Mouse (Mus musculus) embryonic facial prominence, embryonic 14.5 days (tissue): ENCODE measurements around the gene Kyat1. TPM values are rescaled to one million over a fixed set of nuclear protein-coding genes. Genes with fewer than 3 reads are reported as not detected.
"Not testable (repeated sequence)": the region's sequence is repeated elsewhere in the genome, so short reads cannot be mapped to it uniquely, and the experiment has no call there.

Experiments
- ATAC-seq: fragments of 200-750 bp; cut with Nextera tagmentation; 2 replicates; pipeline ENCODE4 v1.8.0; 2017; ENCODE audit warnings: low read depth, moderate number of reproducible peaks, moderate TSS enrichment
- DNase-seq: peaks from one replicate; pipeline ENCODE4 v3.0.0-alpha.2; 2015; ENCODE audit warnings: low spot score
- H3K27ac ChIP-seq: fragments of 300-500 bp; sonication (generic); replicated peaks from 2 replicates; pipeline ENCODE4 v1.5.1; 2014; ENCODE audit warnings: low read depth, mild to moderate bottlenecking, low read length, moderate library complexity
- H3K27me3 ChIP-seq: fragments of 300-500 bp; sonication (generic); replicated peaks from 2 replicates; pipeline ENCODE4 v1.6.1; 2014; ENCODE audit warnings: low read length; ENCODE audit not compliant: control insufficient read depth, insufficient read depth
- H3K36me3 ChIP-seq: fragments of 300-500 bp; sonication (generic); 2 replicates; pipeline ENCODE4 v1.6.1; 2014; ENCODE audit warnings: low read length, mixed read lengths; ENCODE audit not compliant: control insufficient read depth, insufficient read depth
- H3K4me1 ChIP-seq: fragments of 300-500 bp; sonication (generic); 2 replicates; pipeline ENCODE4 v1.6.1; 2014; ENCODE audit warnings: antibody characterized with exemption, low read length; ENCODE audit not compliant: control insufficient read depth, insufficient read depth
- H3K4me2 ChIP-seq: fragments of 300-500 bp; sonication (generic); 2 replicates; pipeline ENCODE4 v1.6.1; 2014; ENCODE audit warnings: low read depth, mild to moderate bottlenecking, low read length, moderate library complexity, mixed read lengths
- H3K4me3 ChIP-seq: fragments of 300-500 bp; sonication (generic); 2 replicates; pipeline ENCODE4 v1.5.1; 2014; ENCODE audit warnings: low read depth, mild to moderate bottlenecking, low read length
- H3K9ac ChIP-seq: fragments of 300-500 bp; sonication (generic); 2 replicates; pipeline ENCODE4 v1.6.1; 2014; ENCODE audit warnings: low read depth, mild to moderate bottlenecking, low read length, moderate library complexity, mixed read lengths
- H3K9me3 ChIP-seq: fragments of 300-500 bp; sonication (generic); 2 replicates; pipeline ENCODE4 v1.6.1; 2016; ENCODE audit warnings: low read length; ENCODE audit not compliant: control insufficient read depth
- WGBS: fragments of 180-500 bp; shearing (Covaris S2); extraction: QIAGEN DNeasy Blood & Tissue Kit; methylation state at CpG from one replicate; pipeline ENCODE4 v1.1.7; 2014; 5-methylcytosine and 5-hydroxymethylcytosine counted together
- polyA plus RNA-seq: library from polyadenylated mRNA; unstranded; fragments of >200 nt; fragmentation: Nextera tagmentation; extraction: Ambion mirVana; gene quantifications from 2 replicates; pipeline ENCODE4 v1.2.1, GENCODE M21; 2014

Gene Kyat1
- polyA plus RNA-seq, 1 experiment from 2014 or later: 8.2 TPM

GRCm38 (mm10) chr2:30144436-30144835 lies 61.2 kb downstream of the Kyat1 start:
- peaks cover 93% of the 10 kb centered on the region for H3K36me3 ChIP-seq
- H3K4me2 ChIP-seq: no peak overlapping the region
- H3K4me3 ChIP-seq: no peak overlapping the region
- H3K27ac ChIP-seq: no peak overlapping the region
- H3K9me3 ChIP-seq: no peaks in the 10 kb centered on the region
- H3K4me1 ChIP-seq: no peaks in the 10 kb centered on the region
- DNase-seq: no peak
- no peak for ATAC-seq
- H3K9ac ChIP-seq: no peak overlapping the region
- 97% methylated on average over 4 of the region's 4 CpGs for WGBS
- H3K27me3 ChIP-seq: no peaks in the 10 kb centered on the region

GRCm38 (mm10) chr2:30140021-30140420 lies 65.6 kb downstream of the Kyat1 start:
- H3K9ac ChIP-seq, H3K9me3 ChIP-seq, H3K4me2 ChIP-seq, H3K27ac ChIP-seq, H3K4me1 ChIP-seq, ATAC-seq, DNase-seq, H3K27me3 ChIP-seq, H3K4me3 ChIP-seq: not testable (repeated sequence)
- peaks cover 92% of the 10 kb centered on the region for H3K36me3 ChIP-seq
- WGBS: 92% methylated on average over 4 of the region's 4 CpGs

DNA sequence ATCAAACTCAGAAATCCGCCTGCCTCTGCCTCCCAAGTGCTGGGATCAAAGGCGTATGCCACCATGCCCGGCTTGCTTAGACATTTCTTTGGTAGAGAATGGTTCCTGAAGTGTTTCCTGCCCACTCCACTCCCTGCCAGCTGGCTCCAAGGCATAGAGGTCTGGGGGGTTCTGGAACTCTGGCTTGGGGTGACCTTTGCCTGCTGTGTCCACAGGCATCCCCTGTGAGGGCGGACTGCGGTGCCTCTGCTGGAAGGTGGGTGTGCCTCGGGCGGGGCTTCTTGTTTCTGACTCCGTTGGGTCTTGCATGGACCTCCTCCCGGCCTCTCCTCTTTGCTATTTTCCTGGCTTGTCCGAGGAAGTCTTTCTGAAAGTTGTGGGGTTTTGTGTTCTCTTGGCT lies 69.2 kb downstream of the Kyat1 start:
- H3K27me3 ChIP-seq: no peaks in the 10 kb centered on the region
- ATAC-seq (no peak), DNase-seq (no peak)
- no peak overlapping the region for H3K27ac ChIP-seq
- peaks cover 58% of the 10 kb centered on the region for H3K36me3 ChIP-seq
- 90% methylated on average over 10 of the region's 10 CpGs for WGBS
- H3K9ac ChIP-seq: no peak overlapping the region
- no peak overlapping the region for H3K4me2 ChIP-seq
- peaks cover 20% of the 10 kb centered on the region for H3K4me1 ChIP-seq
- no peak overlapping the region for H3K4me3 ChIP-seq
- no peaks in the 10 kb centered on the region for H3K9me3 ChIP-seq

Other genes starting within 250 kb of the Kyat1 start
- 149 and 159 TPM in 2 replicates for gene Sptan1, start 240.3 kb downstream of the Kyat1 start, polyA plus RNA-seq
- 29.0 and 33.7 TPM in 2 replicates for gene Wdr34, start 157.0 kb downstream of the Kyat1 start, polyA plus RNA-seq
- 351 and 393 TPM in 2 replicates for gene Set, start 148.5 kb downstream of the Kyat1 start, polyA plus RNA-seq
- gene Pkn3, start 128.2 kb downstream of the Kyat1 start, polyA plus RNA-seq: 5.6 and 7.6 TPM in 2 replicates
- 26.1 and 28.9 TPM in 2 replicates for gene Zdhhc12, start 112.2 kb downstream of the Kyat1 start, polyA plus RNA-seq
- 7.9 and 8.3 TPM in 2 replicates for gene Zer1, start 81.3 kb downstream of the Kyat1 start, polyA plus RNA-seq
- 10.5 TPM in 2 replicates for gene Tbc1d13, start 72.1 kb downstream of the Kyat1 start, polyA plus RNA-seq
- 21.9 and 26.5 TPM in 2 replicates for gene Endog, start 34.4 kb downstream of the Kyat1 start, polyA plus RNA-seq
- gene Spout1, start 27.4 kb downstream of the Kyat1 start, polyA plus RNA-seq: 63.8 and 67.8 TPM in 2 replicates
- gene Lrrc8a, start 31.9 kb upstream of the Kyat1 start, polyA plus RNA-seq: 39.2 and 41.3 TPM in 2 replicates
- gene Gm28035, start 34.7 kb upstream of the Kyat1 start, polyA plus RNA-seq: 0.06 TPM in 1 of 2 replicates, not detected in the other
- gene Phyhd1, start 60.4 kb upstream of the Kyat1 start, polyA plus RNA-seq: 5.4 and 5.7 TPM in 2 replicates
- gene Gm28038, start 75.2 kb upstream of the Kyat1 start, polyA plus RNA-seq: not detected in 2 replicates
- gene Dolk, start 80.5 kb upstream of the Kyat1 start, polyA plus RNA-seq: 30.2 and 30.8 TPM in 2 replicates
- 35.4 and 39.4 TPM in 2 replicates for gene Nup188, start 80.5 kb upstream of the Kyat1 start, polyA plus RNA-seq
- 79.3 and 83.1 TPM in 2 replicates for gene Sh3glb2, start 153.5 kb upstream of the Kyat1 start, polyA plus RNA-seq
- gene Miga2, start 158.4 kb upstream of the Kyat1 start, polyA plus RNA-seq: 17.6 and 18.8 TPM in 2 replicates
- 28.5 and 29.0 TPM in 2 replicates for gene Dolpp1, start 186.4 kb upstream of the Kyat1 start, polyA plus RNA-seq
- 43.5 and 46.9 TPM in 2 replicates for gene Crat, start 210.0 kb upstream of the Kyat1 start, polyA plus RNA-seq
- 70.2 and 77.1 TPM in 2 replicates for gene Ptpa, start 210.2 kb upstream of the Kyat1 start, polyA plus RNA-seq